Mouse (Mus musculus) yolk sac, embryonic 10.5 days (tissue): ENCODE data around the gene Llph.
"Not testable (repeated sequence)": the region's sequence is repeated elsewhere in the genome, so short reads cannot be mapped to it uniquely, and the experiment has no call there.

Experiments
- DNase-seq: peaks from one replicate; pipeline ENCODE4 v3.0.0-alpha.2; 2017; ENCODE audit warnings: low spot score

Gene Llph

GRCm38 (mm10) chr10:120226871-120227661, at the start of gene Llph:
Gene Llph, plus strand, starts transcription at chr10:120227070.
- DNase-seq: peak; percentile 85

GRCm38 (mm10) chr10:120182887-120183286, 44.0 kb upstream of the Llph start:
- no peak for DNase-seq

- DNase-seq: no peak
Measured at GRCm38 (mm10) chr10:120183342-120183741, 43.5 kb upstream of the Llph start.

- no peak for DNase-seq
Measured at GRCm38 (mm10) chr10:120188513-120188912, 38.4 kb upstream of the Llph start.

- DNase-seq: no peak
Measured at GRCm38 (mm10) chr10:120189276-120189675, 37.6 kb upstream of the Llph start.

GRCm38 (mm10) chr10:120189782-120190181, 37.1 kb upstream of the Llph start:
- DNase-seq: no peak

- DNase-seq: no peak
Measured at GRCm38 (mm10) chr10:120191165-120191564, 35.7 kb upstream of the Llph start.

GRCm38 (mm10) chr10:120192278-120192677, 34.6 kb upstream of the Llph start:
- no peak for DNase-seq

GRCm38 (mm10) chr10:120193255-120193654, 33.6 kb upstream of the Llph start:
- no peak for DNase-seq

- DNase-seq: no peak
Measured at GRCm38 (mm10) chr10:120197061-120197835, 29.6 kb upstream of the Llph start.

- DNase-seq: peak; percentile 41
Measured at GRCm38 (mm10) chr10:120201131-120201921, 25.5 kb upstream of the Llph start, which contains the start of gene Tmbim4. Gene Tmbim4, plus strand, starts transcription at chr10:120201590.

- DNase-seq: peak; percentile 57
Measured at GRCm38 (mm10) chr10:120201961-120202402, 24.9 kb upstream of the Llph start, which contains the start of gene Irak3. Gene Irak3, minus strand, starts transcription at chr10:120202130.

- DNase-seq: no peak
Measured at GRCm38 (mm10) chr10:120202467-120203250, 24.2 kb upstream of the Llph start.

GRCm38 (mm10) chr10:120204591-120205210, 22.2 kb upstream of the Llph start:
- DNase-seq: no peak

- no peak for DNase-seq
Measured at GRCm38 (mm10) chr10:120208015-120208414, 18.9 kb upstream of the Llph start.

GRCm38 (mm10) chr10:120208575-120209538, 18.0 kb upstream of the Llph start:
- peak; percentile 86 for DNase-seq

- DNase-seq: no peak
Measured at GRCm38 (mm10) chr10:120209539-120209925, 17.3 kb upstream of the Llph start.

GRCm38 (mm10) chr10:120210096-120210495, 16.8 kb upstream of the Llph start:
- DNase-seq: no peak

- not testable (repeated sequence) for DNase-seq
Measured at GRCm38 (mm10) chr10:120217099-120217498, 9.8 kb upstream of the Llph start.

- no peak for DNase-seq
Measured at GRCm38 (mm10) chr10:120218996-120219395, 7.9 kb upstream of the Llph start.
